Mouse (Mus musculus): ENCODE measurements around the gene Mrpl45.

Gene Mrpl45

GRCm38 (mm10) chr11:97365556-97365955 is 50.0 kb downstream of the Mrpl45 start:
- no peak for DNase-seq (ENCODE audit: low spot score)

GRCm38 (mm10) chr11:97368501-97368900 is 53.0 kb downstream of the Mrpl45 start:
- no peak for DNase-seq (ENCODE audit: low spot score)

GRCm38 (mm10) chr11:97370329-97371091 is 55.0 kb downstream of the Mrpl45 start:
- no peak for DNase-seq (ENCODE audit: low spot score)

GRCm38 (mm10) chr11:97372159-97372864 is 56.8 kb downstream of the Mrpl45 start:
- DNase-seq (ENCODE audit: low spot score), result no peak

GRCm38 (mm10) chr11:97373402-97373801 is 57.9 kb downstream of the Mrpl45 start:
- DNase-seq (ENCODE audit: low spot score), result no peak
